Mouse (Mus musculus) thymus, adult 2 months (tissue): Measurements from ENCODE around the gene Mecom.

Experiments used
- CTCF ChIP-seq: fragments of 200-500 bp; IDR thresholded peaks from 2 replicates; pipeline ENCODE4 v1.5.1; 2012; ENCODE audit warnings: mild to moderate bottlenecking, control low read depth, low read length, moderate library complexity, borderline replicate concordance; ENCODE audit not compliant: control insufficient read depth, poor library complexity, insufficient read depth; ENCODE audit errors: extremely low read depth
- POLR2A ChIP-seq: fragments of 200-500 bp; IDR thresholded peaks from 2 replicates; pipeline ENCODE4 v1.6.1; 2012; ENCODE audit warnings: mild to moderate bottlenecking, low read length, control low read depth, moderate library complexity; ENCODE audit not compliant: control insufficient read depth, poor library complexity, insufficient read depth; ENCODE audit errors: extremely low read depth

GRCm38 (mm10) chr3:30243776-30244275 lies 304.0 kb downstream of the Mecom start:
- TF ChIP-seq POLR2A: no peak
- no peak for TF ChIP-seq CTCF
